ENCODE assay signal across 8 mouse cellular contexts in genomic region chr11:96987873-96988655, GRCm38 (mm10). TPM values are rescaled to one million over a fixed set of nuclear protein-coding genes. Genes with fewer than 3 reads are reported as not detected.
DNase-seq lines count a peak whose midpoint lies in the region; ATAC-seq and TF ChIP-seq lines count a peak whose summit lies in the region.

No protein-coding gene starts in this region.

- H3K27ac ChIP-seq in kidney, embryonic 15.5 days: no peak overlapping the region
- H3K27ac ChIP-seq in ES-E14 (ENCODE audit: insufficient read depth, low read depth, low read length, poor library complexity, severe bottlenecking): peak overlapping the region; percentile 1; the same call in 1 of the 2 replicates
- 0 out of 2 replicates have a peak overlapping the region, but pooled peaks have one; percentile 28 for H3K27ac ChIP-seq in forebrain, embryonic 15.5 days (replicated peaks)
- no peak overlapping the region for H3K27ac ChIP-seq in liver, embryonic 12.5 days

- H3K36me3 ChIP-seq in kidney, embryonic 15.5 days: no peaks in the 10 kb centered on the region
- no peaks in the 10 kb centered on the region for H3K36me3 ChIP-seq in ES-E14 (ENCODE audit: control insufficient read depth, insufficient read depth, low read length, poor library complexity, severe bottlenecking)
- H3K36me3 ChIP-seq in forebrain, embryonic 15.5 days: no peaks in the 10 kb centered on the region
- H3K36me3 ChIP-seq in liver, embryonic 12.5 days: no peaks in the 10 kb centered on the region

- no peaks in the 10 kb centered on the region for H3K9me3 ChIP-seq in kidney, embryonic 15.5 days (replicated peaks)
- H3K9me3 ChIP-seq in ES-E14 (ENCODE audit: control insufficient read depth, insufficient read depth, low read depth, low read length): no peaks in the 10 kb centered on the region
- H3K9me3 ChIP-seq in forebrain, embryonic 15.5 days: no peaks in the 10 kb centered on the region
- no peaks in the 10 kb centered on the region for H3K9me3 ChIP-seq in liver, embryonic 12.5 days (replicated peaks)

- peaks cover 50% of the 10 kb centered on the region for H3K27me3 ChIP-seq in kidney, embryonic 15.5 days
- H3K27me3 ChIP-seq in forebrain, embryonic 15.5 days: peaks cover 34% of the 10 kb centered on the region; the same call in 1 of the 2 replicates
- H3K27me3 ChIP-seq in liver, embryonic 12.5 days (replicated peaks): peaks cover 88% of the 10 kb centered on the region

- ATAC-seq in kidney, embryonic 15.5 days (replicated peaks; ENCODE audit: low FRiP score): no peak
- peak; percentile 67 for ATAC-seq in forebrain, embryonic 15.5 days (replicated peaks)
- ATAC-seq in liver, embryonic 12.5 days: no peak

- H3K4me2 ChIP-seq in kidney, embryonic 15.5 days: peak overlapping the region; percentile 55
- peak overlapping the region; percentile 58 for H3K4me2 ChIP-seq in forebrain, embryonic 15.5 days (replicated peaks)
- H3K4me2 ChIP-seq in liver, embryonic 12.5 days: peak overlapping the region; percentile 46

- in situ Hi-C loops in ES-E14 (cut with MboI; ENCODE audit: low sequenced_read_pairs in 2 of 2, unreplicated experiment in 2 of 2): no loop called here

- H3K4me3 ChIP-seq in kidney, embryonic 15.5 days (replicated peaks): peak overlapping the region; percentile 28
- H3K4me3 ChIP-seq in ES-E14 (ENCODE audit: insufficient read depth in 1 of 2, low read depth in 1 of 2, low read length in 2 of 2, poor library complexity in 1 of 2, severe bottlenecking in 1 of 2): peak overlapping the region; percentile 38 to 56
- peak overlapping the region; percentile 41 for H3K4me3 ChIP-seq in forebrain, embryonic 15.5 days
- 0 out of 2 replicates have a peak overlapping the region, but pooled peaks have one; percentile 10 for H3K4me3 ChIP-seq in liver, embryonic 12.5 days

- peaks cover 45% of the 10 kb centered on the region for H3K4me1 ChIP-seq in kidney, embryonic 15.5 days
- peaks cover 0 to 20% of the 10 kb centered on the region in 2 experiments; a peak in 2 of 4 replicates for H3K4me1 ChIP-seq in ES-E14 (ENCODE audit: control insufficient read depth in 2 of 2, insufficient read depth in 2 of 2, low read length in 2 of 2, poor library complexity in 1 of 2)
- peaks cover 8% of the 10 kb centered on the region; the same call in 1 of the 2 replicates for H3K4me1 ChIP-seq in forebrain, embryonic 15.5 days
- H3K4me1 ChIP-seq in liver, embryonic 12.5 days: peaks cover 24% of the 10 kb centered on the region

- DNase-seq in kidney, adult 18-20 months: no peak
- no peak for DNase-seq in ES-E14 (ENCODE audit: low read depth, low spot score)
- peak; percentile 32 for DNase-seq in retina, embryonic 14.5 days (ENCODE audit: low spot score)
- no peak for DNase-seq in gastrocnemius, postnatal 4 days (ENCODE audit: low spot score in 2 of 2)
- no peak for DNase-seq in cerebellum, postnatal 10 days

- no peak overlapping the region for H3K9ac ChIP-seq in kidney, embryonic 15.5 days
- H3K9ac ChIP-seq in ES-E14 (ENCODE audit: insufficient read depth, low read depth, low read length, poor library complexity, severe bottlenecking): peak overlapping the region; percentile 42
- peak overlapping the region; percentile 26; the same call in 1 of the 2 replicates for H3K9ac ChIP-seq in forebrain, embryonic 15.5 days (replicated peaks)
- H3K9ac ChIP-seq in liver, embryonic 12.5 days: peak overlapping the region; percentile 36; the same call in 1 of the 2 replicates

- 6% methylated on average over 31 of the region's 31 CpGs for WGBS in kidney, embryonic 15.5 days
- 5% methylated on average over 31 of the region's 31 CpGs for WGBS in forebrain, embryonic 15.5 days
- 7% methylated on average over 31 of the region's 31 CpGs for WGBS in liver, embryonic 12.5 days (ENCODE audit: insufficient replicate concordance)

TF ChIP-seq in ES-E14, 5 proteins besides CTCF, POLR2A, EP300 and RAD21:
- TF ChIP-seq MAFK (IDR thresholded peaks at IDR 0.05; ENCODE audit: insufficient read depth, low read depth, low read length) (peak; percentile 37; the same call in 1 of the 2 replicates), CHD2 (IDR thresholded peaks at IDR 0.05; ENCODE audit: low read depth, low read length) (no peak)

RNA-seq across cellular contexts. Expression of gene Sp2, which starts 5.3 kb away (rescaled TPM):
- 19.9 and 22.7 TPM in 2 replicates for polyA plus RNA-seq in kidney, embryonic 15.5 days (2015; fragmentation: Nextera tagmentation; extraction: Ambion mirVana)
- 4.5 and 5.4 TPM in 2 replicates for total RNA-seq in ES-E14 (2012; rRNA removed)
- 14.9 and 16.1 TPM in 2 replicates for polyA plus RNA-seq in forebrain, embryonic 15.5 days (2015; fragmentation: Nextera tagmentation; extraction: Ambion mirVana)
- polyA plus RNA-seq in liver, embryonic 12.5 days (2016; fragmentation: Nextera tagmentation; extraction: Ambion mirVana): 15.5 and 18.5 TPM in 2 replicates
- total RNA-seq in gastrocnemius, postnatal 4 days (2021): 10 to 100 TPM; 15.1 to 16.5 TPM

RNA-seq across cellular contexts. Expression of gene Sp6, which starts 25.1 kb away (rescaled TPM):
- 1.4 and 1.5 TPM in 2 replicates for polyA plus RNA-seq in kidney, embryonic 15.5 days (2015; fragmentation: Nextera tagmentation; extraction: Ambion mirVana)
- total RNA-seq in ES-E14 (2012; rRNA removed): 3.2 and 5.0 TPM in 2 replicates
- polyA plus RNA-seq in forebrain, embryonic 15.5 days (2015; fragmentation: Nextera tagmentation; extraction: Ambion mirVana): 0.10 and 0.43 TPM in 2 replicates
- 0.15 and 0.19 TPM in 2 replicates for polyA plus RNA-seq in liver, embryonic 12.5 days (2016; fragmentation: Nextera tagmentation; extraction: Ambion mirVana)
- total RNA-seq in gastrocnemius, postnatal 4 days (2021): under 1 TPM; 0.27 to 0.34 TPM

RNA-seq across cellular contexts. Expression of gene Scrn2, which starts 41.7 kb away (rescaled TPM):
- polyA plus RNA-seq in kidney, embryonic 15.5 days (2015; fragmentation: Nextera tagmentation; extraction: Ambion mirVana): 38.2 and 38.8 TPM in 2 replicates
- 16.5 and 22.2 TPM in 2 replicates for total RNA-seq in ES-E14 (2012; rRNA removed)
- 16.0 and 17.2 TPM in 2 replicates for polyA plus RNA-seq in forebrain, embryonic 15.5 days (2015; fragmentation: Nextera tagmentation; extraction: Ambion mirVana)
- 9.8 and 11.0 TPM in 2 replicates for polyA plus RNA-seq in liver, embryonic 12.5 days (2016; fragmentation: Nextera tagmentation; extraction: Ambion mirVana)
- 10 to 100 TPM; 12.2 to 15.8 TPM for total RNA-seq in gastrocnemius, postnatal 4 days (2021)

RNA-seq across cellular contexts. Expression of gene Pnpo, which starts 44.3 kb away (rescaled TPM):
- polyA plus RNA-seq in kidney, embryonic 15.5 days (2015; fragmentation: Nextera tagmentation; extraction: Ambion mirVana): 34.3 and 42.6 TPM in 2 replicates
- 24.0 and 27.7 TPM in 2 replicates for total RNA-seq in ES-E14 (2012; rRNA removed)
- polyA plus RNA-seq in forebrain, embryonic 15.5 days (2015; fragmentation: Nextera tagmentation; extraction: Ambion mirVana): 20.7 and 21.5 TPM in 2 replicates
- 528 and 553 TPM in 2 replicates for polyA plus RNA-seq in liver, embryonic 12.5 days (2016; fragmentation: Nextera tagmentation; extraction: Ambion mirVana)
- 1 to 10 TPM; 8.2 to 8.3 TPM for total RNA-seq in gastrocnemius, postnatal 4 days (2021)

RNA-seq across cellular contexts. Expression of gene Lrrc46, which starts 53.1 kb away (rescaled TPM):
- 1.0 and 1.5 TPM in 2 replicates for polyA plus RNA-seq in kidney, embryonic 15.5 days (2015; fragmentation: Nextera tagmentation; extraction: Ambion mirVana)
- 0.42 and 0.54 TPM in 2 replicates for total RNA-seq in ES-E14 (2012; rRNA removed)
- 2.9 and 4.6 TPM in 2 replicates for polyA plus RNA-seq in forebrain, embryonic 15.5 days (2015; fragmentation: Nextera tagmentation; extraction: Ambion mirVana)
- 0.35 and 0.48 TPM in 2 replicates for polyA plus RNA-seq in liver, embryonic 12.5 days (2016; fragmentation: Nextera tagmentation; extraction: Ambion mirVana)
- under 1 TPM in 1 of 2 experiments, not detected in 1; 0.47 TPM for total RNA-seq in gastrocnemius, postnatal 4 days (2021)

Comparison
In these comparisons a context has a peak if more than half of its experiments do, and no peak if none do; other contexts are left out.
1. H3K27ac ChIP-seq: peak in ES-E14 (single experiment) and forebrain, embryonic 15.5 days (single experiment); none in kidney, embryonic 15.5 days (single experiment) and liver, embryonic 12.5 days (single experiment).
2. Peak in every context shown above with its lines, with median percentiles within 50 percentile points of each other: H3K4me2 ChIP-seq and H3K4me3 ChIP-seq.